Comparison of ENCODE assay signal across 16 mouse cellular contexts in the genomic region with DNA sequence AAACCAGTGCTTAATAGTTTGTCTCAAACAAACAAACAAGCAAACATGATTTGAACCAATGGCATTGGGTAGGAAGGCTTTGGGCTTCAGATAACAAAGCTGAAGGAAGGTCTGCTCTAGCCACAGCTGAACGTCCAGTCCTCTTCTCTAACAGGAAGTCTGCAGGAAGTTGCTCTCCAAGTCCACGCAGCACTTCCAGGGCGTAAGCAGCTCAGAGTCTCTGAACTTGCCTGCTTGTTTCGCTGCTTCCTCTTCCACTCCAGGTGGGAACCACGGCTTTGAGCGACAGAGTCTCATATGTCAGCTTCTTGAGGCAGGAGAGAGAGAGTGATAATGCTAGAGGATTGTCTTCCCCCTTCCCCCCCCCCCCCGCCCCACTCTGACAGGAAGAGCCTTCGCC.
A peak's percentile ranks its signal among the peaks of the same experiment; 100 is the strongest.
DNase-seq lines count a peak whose midpoint lies in the region; ATAC-seq and TF ChIP-seq lines count a peak whose summit lies in the region.
"Had no signal": no experiment of that assay in that cellular context is flagged by ENCODE, and none has a peak within 500 bp of the region (broad histone marks: within the 10 kb centered on the region; RNA-seq: fewer than 3 reads in every experiment).

No protein-coding gene starts in this region.

- no peak overlapping the region for H3K9ac ChIP-seq in heart, embryonic 12.5 days
- H3K9ac ChIP-seq in lung, embryonic 15.5 days, result no peak overlapping the region
- H3K9ac ChIP-seq: embryonic facial prominence, embryonic 15.5 days; forebrain, embryonic 12.5 days; hindbrain, embryonic 13.5 days; limb, embryonic 12.5 days had no signal

- TF ChIP-seq POLR2A in cerebellum, adult 2 months (IDR thresholded peaks at IDR 0.05; ENCODE audit: borderline replicate concordance, insufficient read depth, low read length), result no peak

- no peak for TF ChIP-seq CTCF in cerebellum, adult 2 months (IDR thresholded peaks at IDR 0.05; ENCODE audit: borderline replicate concordance, insufficient read depth, low read depth, low read length)

- no peak for DNase-seq in heart, postnatal 4 days
- no peak for DNase-seq in lung, postnatal 10 days
- DNase-seq in splenic B cell, adult 2 months (ENCODE audit: low read depth, low spot score), result peak; percentile 1
- no peak for DNase-seq in cerebellum, adult 2 months
- DNase-seq: cerebellum, adult 11 months; kidney, postnatal 4 days; retina, postnatal 1 day had no signal

- no peaks in the 10 kb centered on the region for H3K36me3 ChIP-seq in heart, embryonic 12.5 days
- H3K36me3 ChIP-seq in lung, embryonic 15.5 days, result no peaks in the 10 kb centered on the region
- no peaks in the 10 kb centered on the region for H3K36me3 ChIP-seq in splenic B cell, adult 2 months (ENCODE audit: control insufficient read depth, insufficient read depth, low read length, poor library complexity, severe bottlenecking)
- H3K36me3 ChIP-seq: embryonic facial prominence, embryonic 15.5 days; forebrain, embryonic 12.5 days; hindbrain, embryonic 13.5 days; limb, embryonic 12.5 days had no signal

- no peak for ATAC-seq in heart, embryonic 12.5 days (ENCODE audit: insufficient number of reproducible peaks, low FRiP score)
- no peak for ATAC-seq in lung, embryonic 15.5 days (ENCODE audit: borderline replicate concordance, extremely low read depth, low FRiP score, low TSS enrichment)
- peak; percentile 40 to 52; a peak in 3 of 4 replicates for ATAC-seq in hematopoietic stem cell, adult 5-6 weeks (replicated peaks in 1 of 2; ENCODE audit: insufficient read depth in 1 of 2, low FRiP score in 2 of 2, low TSS enrichment in 1 of 2, low read depth in 1 of 2, poor library complexity in 2 of 2, severe bottlenecking in 2 of 2)
- ATAC-seq: activated CD4-positive, CD25-positive, alpha-beta regulatory T cell, adult 4 months; intestine, postnatal 0 days had no signal

- no peak overlapping the region for H3K4me3 ChIP-seq in heart, embryonic 12.5 days
- H3K4me3 ChIP-seq in lung, embryonic 15.5 days, result no peak overlapping the region
- no peak overlapping the region for H3K4me3 ChIP-seq in cerebellum, adult 2 months (replicated peaks; ENCODE audit: insufficient read depth, low read depth, low read length)
- H3K4me3 ChIP-seq: embryonic facial prominence, embryonic 15.5 days; forebrain, embryonic 12.5 days; hindbrain, embryonic 13.5 days; limb, embryonic 12.5 days had no signal

- peak overlapping the region; percentile 38 for H3K4me2 ChIP-seq in heart, embryonic 12.5 days
- H3K4me2 ChIP-seq in lung, embryonic 15.5 days, result peak overlapping the region; percentile 13; the same call in 1 of the 2 replicates
- H3K4me2 ChIP-seq: embryonic facial prominence, embryonic 15.5 days; forebrain, embryonic 12.5 days; hindbrain, embryonic 13.5 days; limb, embryonic 12.5 days had no signal

- no peaks in the 10 kb centered on the region for H3K9me3 ChIP-seq in heart, embryonic 12.5 days (replicated peaks)
- H3K9me3 ChIP-seq in lung, embryonic 15.5 days, result no peaks in the 10 kb centered on the region
- H3K9me3 ChIP-seq: embryonic facial prominence, embryonic 15.5 days; forebrain, embryonic 12.5 days; hindbrain, embryonic 13.5 days; limb, embryonic 12.5 days had no signal

- H3K4me1 ChIP-seq in heart, embryonic 12.5 days (replicated peaks), result no peaks in the 10 kb centered on the region
- H3K4me1 ChIP-seq in lung, embryonic 15.5 days, result peaks cover 5% of the 10 kb centered on the region; the same call in 1 of the 2 replicates
- 0 out of 2 replicates have a peak, but pooled peaks cover 4% of the 10 kb centered on the region for H3K4me1 ChIP-seq in cerebellum, adult 2 months (ENCODE audit: control insufficient read depth, insufficient read depth, low read length)
- H3K4me1 ChIP-seq: embryonic facial prominence, embryonic 15.5 days; forebrain, embryonic 12.5 days had no signal

- H3K27me3 ChIP-seq in heart, embryonic 12.5 days (replicated peaks), result no peaks in the 10 kb centered on the region
- no peaks in the 10 kb centered on the region for H3K27me3 ChIP-seq in lung, embryonic 15.5 days
- no peaks in the 10 kb centered on the region for H3K27me3 ChIP-seq in splenic B cell, adult 2 months (ENCODE audit: control insufficient read depth, insufficient read depth, low read length, poor library complexity, severe bottlenecking)
- H3K27me3 ChIP-seq in cerebellum, adult 2 months (ENCODE audit: control insufficient read depth, insufficient read depth, low read length), result no peaks in the 10 kb centered on the region
- H3K27me3 ChIP-seq: embryonic facial prominence, embryonic 15.5 days; forebrain, embryonic 12.5 days; hindbrain, embryonic 13.5 days; limb, embryonic 12.5 days had no signal

- WGBS in heart, embryonic 12.5 days, result 36% methylated on average over 8 of the region's 8 CpGs
- WGBS in lung, embryonic 15.5 days, result 31% methylated on average over 7 of the region's 8 CpGs
- 71% methylated on average over 8 of the region's 8 CpGs for WGBS in cerebellum, adult 2 months

- no peak overlapping the region for H3K27ac ChIP-seq in heart, embryonic 12.5 days (ENCODE audit: poor library complexity, severe bottlenecking)
- no peak overlapping the region for H3K27ac ChIP-seq in lung, embryonic 15.5 days
- H3K27ac ChIP-seq in cerebellum, adult 2 months (ENCODE audit: insufficient read depth, low read length), result no peak overlapping the region
- H3K27ac ChIP-seq: embryonic facial prominence, embryonic 15.5 days; forebrain, embryonic 12.5 days; hindbrain, embryonic 13.5 days; limb, embryonic 12.5 days had no signal

Comparison
In these comparisons a context has a peak if more than half of its experiments do, and no peak if none do; other contexts are left out.
1. ATAC-seq: peak in hematopoietic stem cell, adult 5-6 weeks (2 of 2); none in heart, embryonic 12.5 days (single experiment) and lung, embryonic 15.5 days (single experiment).